Mouse (Mus musculus) intestine, embryonic 14.5 days (tissue): ENCODE data around the gene Prm2. TPM values are rescaled to one million over a fixed set of nuclear protein-coding genes. Genes with fewer than 3 reads are reported as not detected.

Experiments used
- polyA plus RNA-seq: library from polyadenylated mRNA; unstranded; fragments of >200 nt; fragmentation: Nextera tagmentation; extraction: Ambion mirVana; gene quantifications from 2 replicates; pipeline ENCODE4 v1.2.1, GENCODE M21; 2014

The Prm2 gene
- polyA plus RNA-seq, 1 experiment from 2014 or later = not detected

Other genes with a start within 250 kb of the Prm2 start
- 5.6 and 6.1 TPM in 2 replicates for gene Socs1, start 10.6 kb downstream of the Prm2 start, polyA plus RNA-seq
- gene Tnp2, start 7.5 kb downstream of the Prm2 start, polyA plus RNA-seq = not detected in 2 replicates
- gene Prm3, start 5.2 kb downstream of the Prm2 start, polyA plus RNA-seq = not detected in 2 replicates
- gene Prm1, start 9.7 kb upstream of the Prm2 start, polyA plus RNA-seq = not detected in 2 replicates
- not detected in 2 replicates for gene Gm11172, start 16.8 kb upstream of the Prm2 start, polyA plus RNA-seq
- gene Rmi2, start 38.9 kb upstream of the Prm2 start, polyA plus RNA-seq = 3.7 and 3.9 TPM in 2 replicates